Mouse (Mus musculus) induced T-regulatory cell, adult 2 months (primary cell): ENCODE data around the gene AI413582.

Experiments used
- DNase-seq: peaks from one replicate; pipeline ENCODE4 v3.0.0-alpha.2; 2012; ENCODE audit warnings: low read depth

The AI413582 gene

GRCm38 (mm10) chr17:27565163-27565941 lies at the start of gene AI413582:
AI413582 (minus strand) TSS chr17:27565756.
- peak; percentile 97 for DNase-seq

- DNase-seq = no peak
These were observed 47.5 kb upstream of the AI413582 start for GRCm38 (mm10) chr17:27613016-27613415.

- DNase-seq = no peak
These were observed 46.4 kb upstream of the AI413582 start for GRCm38 (mm10) chr17:27611994-27612393.

GRCm38 (mm10) chr17:27611519-27611884 lies 45.9 kb upstream of the AI413582 start:
- no peak for DNase-seq

- DNase-seq = no peak
These were observed 45.3 kb upstream of the AI413582 start for GRCm38 (mm10) chr17:27610679-27611518.

GRCm38 (mm10) chr17:27609576-27609975 lies 44.0 kb upstream of the AI413582 start:
- DNase-seq = no peak

- DNase-seq = no peak
These were observed 38.1 kb upstream of the AI413582 start for GRCm38 (mm10) chr17:27603522-27604234.

- no peak for DNase-seq
These were observed 37.5 kb upstream of the AI413582 start for GRCm38 (mm10) chr17:27603036-27603435.

- DNase-seq = no peak
These were observed 35.3 kb upstream of the AI413582 start for GRCm38 (mm10) chr17:27600869-27601268.

- no peak for DNase-seq
These were observed 34.7 kb upstream of the AI413582 start for GRCm38 (mm10) chr17:27600286-27600685.

- no peak for DNase-seq
These were observed 31.0 kb upstream of the AI413582 start for GRCm38 (mm10) chr17:27596376-27597190.

GRCm38 (mm10) chr17:27595659-27596375 lies 30.3 kb upstream of the AI413582 start:
- DNase-seq = no peak

GRCm38 (mm10) chr17:27592565-27592910 lies 27.0 kb upstream of the AI413582 start:
- no peak for DNase-seq

GRCm38 (mm10) chr17:27591826-27592564 lies 26.4 kb upstream of the AI413582 start:
- peak; percentile 86 for DNase-seq

- DNase-seq = peak; percentile 21
These were observed 22.7 kb upstream of the AI413582 start for GRCm38 (mm10) chr17:27588231-27588630.

GRCm38 (mm10) chr17:27587252-27587651 lies 21.7 kb upstream of the AI413582 start:
- no peak for DNase-seq

GRCm38 (mm10) chr17:27586661-27587060 lies 21.1 kb upstream of the AI413582 start:
- no peak for DNase-seq

- DNase-seq = no peak
These were observed 17.8 kb upstream of the AI413582 start for GRCm38 (mm10) chr17:27583185-27583894.

- DNase-seq = no peak
These were observed 15.0 kb upstream of the AI413582 start for GRCm38 (mm10) chr17:27580392-27581068.
